Mouse (Mus musculus) heart, adult 2 months (tissue): Measurements from ENCODE around the gene 2610301B20Rik.

Source experiments
- CTCF ChIP-seq: fragments of 200-600 bp; IDR thresholded peaks from 2 replicates; pipeline ENCODE4 v1.8.1; 2022; ENCODE audit warnings: antibody characterized with exemption, mild to moderate bottlenecking, moderate library complexity
- EP300 ChIP-seq: fragments of 200-500 bp; IDR thresholded peaks from 2 replicates; pipeline ENCODE4 v1.6.1; 2011; ENCODE audit warnings: low read depth, low read length, control low read depth; ENCODE audit not compliant: insufficient read depth
- POLR2A ChIP-seq: fragments of 200-500 bp; IDR thresholded peaks from 2 replicates; pipeline ENCODE4 v1.6.1; 2011; ENCODE audit warnings: mild to moderate bottlenecking, low read depth, low read length, control low read depth; ENCODE audit not compliant: insufficient read depth

- no peak for TF ChIP-seq EP300
- TF ChIP-seq CTCF: no peak
- no peak for TF ChIP-seq POLR2A
These were observed 45.7 kb downstream of the 2610301B20Rik start for GRCm38 (mm10) chr4:10919987-10920386.
